Mouse (Mus musculus) liver (tissue): ENCODE data around the gene Ncaph2.

Experiments
- DNase-seq: peaks from one replicate; pipeline ENCODE4 v3.0.0-alpha.2; 2020; ENCODE audit warnings: mixed read lengths

Ncaph2 gene

DNA sequence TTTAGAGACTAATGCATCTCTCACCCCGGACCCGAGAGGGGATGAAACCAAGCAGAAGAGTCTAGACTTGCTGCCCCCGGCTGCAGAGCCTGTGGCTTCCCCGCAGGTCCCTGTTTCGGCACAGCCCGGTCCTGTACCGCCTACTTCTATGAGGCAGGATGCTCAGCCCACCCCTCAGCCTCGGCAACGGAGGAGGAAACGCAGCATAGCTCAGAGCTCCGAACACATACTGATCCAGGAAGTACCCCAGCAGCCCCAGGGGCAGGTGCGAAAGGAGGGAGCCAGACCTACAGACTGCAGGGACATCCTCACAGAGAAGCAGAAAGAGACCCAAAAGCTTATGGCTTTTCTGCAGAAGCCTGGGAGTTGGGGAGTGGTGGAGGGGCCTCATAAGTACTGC lies 31.6 kb downstream of the Ncaph2 start:
- DNase-seq, result no peak

- DNase-seq, result no peak
Observed at GRCm38 (mm10) chr15:89390081-89390480, 34.6 kb downstream of the Ncaph2 start.

- DNase-seq, result no peak
Observed at GRCm38 (mm10) chr15:89396883-89397282, 41.4 kb downstream of the Ncaph2 start.

DNA sequence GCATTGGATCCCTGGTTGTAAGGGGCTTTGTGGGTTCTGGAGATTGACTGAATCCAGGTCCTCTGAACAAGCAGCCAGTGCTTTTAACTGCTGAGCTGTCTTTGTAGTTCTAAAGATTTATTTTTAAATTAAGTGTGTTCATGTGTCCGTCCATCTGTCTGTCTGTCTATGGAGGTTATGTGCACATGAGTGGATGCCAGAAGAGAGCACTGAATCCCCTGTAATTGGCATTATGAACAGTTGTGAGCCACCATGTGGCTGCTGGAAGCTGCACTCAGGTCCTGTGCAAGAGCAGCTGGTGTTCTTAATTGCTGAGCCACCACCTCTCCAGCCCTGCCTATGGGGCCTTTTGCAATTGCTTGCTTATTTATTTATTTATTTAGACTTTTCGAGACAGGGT lies 42.6 kb downstream of the Ncaph2 start:
- DNase-seq, result no peak

GRCm38 (mm10) chr15:89399716-89400115 lies 44.2 kb downstream of the Ncaph2 start:
- no peak for DNase-seq

GRCm38 (mm10) chr15:89402471-89402870 lies 47.0 kb downstream of the Ncaph2 start:
- no peak for DNase-seq

GRCm38 (mm10) chr15:89404831-89405623 lies 49.5 kb downstream of the Ncaph2 start:
- no peak for DNase-seq

DNA sequence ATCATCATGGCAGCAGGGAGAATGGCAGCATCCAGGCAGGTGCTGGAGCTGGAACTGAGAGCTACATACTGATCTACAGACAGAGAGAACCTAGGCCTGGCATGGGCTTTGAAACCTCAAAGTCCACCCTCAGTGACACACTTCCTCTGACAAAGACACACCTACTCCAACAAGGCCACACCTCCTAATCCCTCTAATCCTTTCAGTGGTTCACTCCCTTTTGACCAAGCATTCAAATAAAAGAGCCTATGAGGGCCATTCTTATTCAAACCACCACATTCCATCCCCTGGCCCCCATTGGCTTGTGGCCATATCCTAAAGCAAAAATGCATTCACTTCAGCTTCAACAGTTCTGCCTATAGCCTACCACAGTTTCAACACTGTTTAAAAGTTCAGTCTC lies 51.2 kb downstream of the Ncaph2 start:
- no peak for DNase-seq

DNA sequence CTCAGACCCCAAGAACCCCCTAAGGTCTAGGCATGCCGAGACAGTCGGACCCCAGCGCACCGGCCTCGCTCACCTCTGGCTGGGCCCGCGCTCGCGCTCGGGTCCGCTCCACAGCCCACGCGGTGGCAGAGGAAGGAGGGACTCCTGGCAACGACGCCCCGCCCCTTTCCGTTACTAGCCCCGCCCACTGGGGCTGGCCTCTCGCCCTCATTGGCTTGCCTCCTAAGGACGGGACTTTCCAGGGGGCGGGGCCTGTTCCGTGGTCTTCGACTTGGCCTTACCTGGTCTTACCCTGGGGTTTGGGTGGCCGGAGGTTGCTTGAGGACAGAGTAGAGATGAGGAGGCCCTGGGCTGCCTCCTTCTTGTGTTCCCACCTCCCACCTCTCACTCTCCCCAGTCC lies 54.6 kb downstream of the Ncaph2 start, which contains the start of gene Syce3:
Gene Syce3 (minus strand): TSS at position 386 of the 400 bp plus-strand sequence.
- DNase-seq, result no peak

DNA sequence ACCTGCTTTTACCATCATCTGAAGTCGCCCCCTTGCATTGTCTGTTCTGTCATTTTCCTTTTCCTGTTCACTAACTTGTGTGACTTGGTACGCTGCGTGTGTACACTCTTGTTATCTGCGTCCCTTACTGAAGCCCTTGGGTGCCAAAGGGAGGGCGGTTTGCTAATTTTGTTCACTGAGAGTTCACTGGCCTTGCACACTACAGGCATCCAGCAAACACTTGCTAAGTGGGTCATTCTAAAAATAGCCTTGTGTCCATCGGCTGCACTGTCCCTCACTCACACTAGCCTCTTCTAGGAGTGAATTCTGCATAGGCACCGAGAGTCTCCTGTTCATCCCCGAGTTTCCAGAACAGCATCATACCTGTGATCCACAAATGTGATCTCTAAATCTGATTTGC lies 59.8 kb downstream of the Ncaph2 start:
- DNase-seq, result no peak

- DNase-seq, result no peak
Observed at GRCm38 (mm10) chr15:89421938-89422337, 66.4 kb downstream of the Ncaph2 start.
